Mouse (Mus musculus) intestine, postnatal 0 days (tissue): Measurements from ENCODE around the gene Kremen1. TPM values are rescaled to one million over a fixed set of nuclear protein-coding genes. Genes with fewer than 3 reads are reported as not detected.

ENCODE experiments used
- ATAC-seq: fragments of 200-750 bp; cut with Nextera tagmentation; 2 replicates; pipeline ENCODE4 v1.8.0; 2017; ENCODE audit warnings: mild to moderate bottlenecking, moderate TSS enrichment, moderate library complexity
- H3K27ac ChIP-seq: fragments of 300-500 bp; sonication (generic); 2 replicates; pipeline ENCODE4 v1.5.1; 2014; ENCODE audit warnings: mild to moderate bottlenecking, low read depth, low read length, moderate library complexity
- H3K27me3 ChIP-seq: fragments of 300-500 bp; sonication (generic); replicated peaks from 2 replicates; pipeline ENCODE4 v1.6.1; 2014; ENCODE audit warnings: low read length, mixed read lengths; ENCODE audit not compliant: control insufficient read depth, insufficient read depth
- H3K36me3 ChIP-seq: fragments of 300-500 bp; sonication (generic); 2 replicates; pipeline ENCODE4 v1.6.1; 2014; ENCODE audit warnings: mild to moderate bottlenecking, moderate library complexity; ENCODE audit not compliant: control insufficient read depth, insufficient read depth
- H3K4me1 ChIP-seq: fragments of 300-500 bp; sonication (generic); replicated peaks from 2 replicates; pipeline ENCODE4 v1.6.1; 2014; ENCODE audit warnings: antibody characterized with exemption, low read length, mixed read lengths; ENCODE audit not compliant: control insufficient read depth, insufficient read depth
- H3K4me2 ChIP-seq: fragments of 300-500 bp; sonication (generic); replicated peaks from 2 replicates; pipeline ENCODE4 v1.6.1; 2014; ENCODE audit warnings: low read depth, mild to moderate bottlenecking, moderate library complexity
- H3K4me3 ChIP-seq: fragments of 300-500 bp; sonication (generic); 2 replicates; pipeline ENCODE4 v1.5.1; 2014; ENCODE audit warnings: low read depth, low read length
- H3K9ac ChIP-seq: fragments of 300-500 bp; sonication (generic); 2 replicates; pipeline ENCODE4 v1.6.1; 2014; ENCODE audit warnings: mild to moderate bottlenecking, low read depth, low read length
- H3K9me3 ChIP-seq: fragments of 300-500 bp; sonication (generic); 2 replicates; pipeline ENCODE4 v1.6.1; 2016; ENCODE audit warnings: mixed run types; ENCODE audit not compliant: control insufficient read depth
- CTCF ChIP-seq: sonication (generic); IDR thresholded peaks from 2 replicates; pipeline ENCODE4 v1.5.1; 2016; ENCODE audit warnings: low read depth, mild to moderate bottlenecking, control low read depth, antibody characterized with exemption, moderate library complexity
- WGBS: fragments of 180-500 bp; shearing (Covaris S2); extraction: QIAGEN DNeasy Blood & Tissue Kit; methylation state at CpG from one replicate; pipeline ENCODE4 v1.1.7; 2014; 5-methylcytosine and 5-hydroxymethylcytosine counted together
- polyA plus RNA-seq: library from polyadenylated mRNA; unstranded; fragments of >200 nt; fragmentation: Nextera tagmentation; extraction: Ambion mirVana; gene quantifications from 2 replicates; pipeline ENCODE4 v1.2.1, GENCODE M21; 2015

The Kremen1 gene
- polyA plus RNA-seq, 1 experiment from 2014 or later, result 5.7 TPM

DNA sequence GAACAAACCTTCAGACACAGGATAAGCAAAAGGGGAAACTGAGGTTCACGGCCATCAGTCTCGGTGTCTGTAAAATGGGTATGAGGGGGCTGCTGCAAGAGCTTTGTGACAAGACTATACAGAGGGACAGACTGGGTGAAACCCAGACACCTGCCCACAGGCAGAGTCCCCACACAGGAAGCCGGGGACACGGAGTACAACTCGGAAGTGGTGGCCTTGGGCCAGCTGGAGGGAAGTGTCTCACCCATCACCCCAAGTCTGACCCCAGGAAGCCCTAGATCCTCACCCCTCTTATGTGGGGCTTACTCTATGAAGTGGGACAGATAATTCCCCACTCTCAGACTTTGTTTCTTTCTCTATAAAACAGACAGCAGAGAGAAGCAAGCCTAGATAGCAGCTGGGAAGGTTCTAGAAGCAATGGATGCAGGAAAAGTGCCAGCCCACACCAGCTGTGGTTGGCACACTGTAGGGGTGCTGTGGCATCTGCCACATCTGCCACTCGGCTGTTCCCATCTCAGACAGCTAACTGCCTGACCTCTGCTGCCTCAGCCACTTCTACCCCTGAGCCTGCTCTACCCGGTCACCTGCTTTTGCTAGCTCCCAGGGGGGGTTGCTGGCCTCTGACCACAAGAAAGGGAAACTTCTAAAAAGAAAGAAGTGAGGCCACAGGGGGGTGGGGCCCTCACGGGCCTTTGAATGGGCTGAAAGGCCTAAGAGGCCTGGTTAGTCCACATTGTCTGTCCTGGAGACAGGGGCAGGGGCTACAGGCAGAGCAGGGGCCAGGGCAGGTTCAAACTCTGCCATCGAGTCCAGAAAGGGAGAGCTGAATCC lies 110.7 kb downstream of the Kremen1 start:
- Histone ChIP-seq H3K4me2 (peak overlapping the region; percentile 93), H3K4me3 (peak overlapping the region; percentile 61; the same call in 1 of the 2 replicates), H3K36me3 (no peaks in the 10 kb centered on the region), H3K9ac (no peak overlapping the region), H3K27ac (no peak overlapping the region), H3K27me3 (no peaks in the 10 kb centered on the region), H3K4me1 (peaks cover 18% of the 10 kb centered on the region), H3K9me3 (no peaks in the 10 kb centered on the region)
- ATAC-seq, result no peak
- 54% methylated on average over 9 of the region's 9 CpGs for WGBS
- TF ChIP-seq CTCF, result no peak

GRCm38 (mm10) chr11:5149955-5150354 lies 111.4 kb downstream of the Kremen1 start:
- Histone ChIP-seq H3K4me1 (peaks cover 18% of the 10 kb centered on the region), H3K4me3 (peak overlapping the region; percentile 1; the same call in 1 of the 2 replicates), H3K9me3 (no peaks in the 10 kb centered on the region), H3K27me3 (no peaks in the 10 kb centered on the region), H3K36me3 (no peaks in the 10 kb centered on the region), H3K9ac (no peak overlapping the region), H3K4me2 (peak overlapping the region; percentile 55; the same call in 1 of the 2 replicates), H3K27ac (no peak overlapping the region)
- no peak for TF ChIP-seq CTCF
- 69% methylated on average over 9 of the region's 9 CpGs for WGBS
- ATAC-seq, result no peak; the same call in 1 of the 2 replicates

GRCm38 (mm10) chr11:5149249-5149648 lies 112.1 kb downstream of the Kremen1 start:
- WGBS, result 6% methylated on average over 7 of the region's 7 CpGs
- ATAC-seq, result peak; percentile 84
- Histone ChIP-seq H3K27ac (peak overlapping the region; percentile 60), H3K27me3 (no peaks in the 10 kb centered on the region), H3K4me2 (peak overlapping the region; percentile 55), H3K9me3 (no peaks in the 10 kb centered on the region), H3K4me3 (peak overlapping the region; percentile 1; the same call in 1 of the 2 replicates), H3K9ac (no peak overlapping the region; the same call in 1 of the 2 replicates), H3K36me3 (no peaks in the 10 kb centered on the region), H3K4me1 (peaks cover 23% of the 10 kb centered on the region)
- no peak for TF ChIP-seq CTCF

DNA sequence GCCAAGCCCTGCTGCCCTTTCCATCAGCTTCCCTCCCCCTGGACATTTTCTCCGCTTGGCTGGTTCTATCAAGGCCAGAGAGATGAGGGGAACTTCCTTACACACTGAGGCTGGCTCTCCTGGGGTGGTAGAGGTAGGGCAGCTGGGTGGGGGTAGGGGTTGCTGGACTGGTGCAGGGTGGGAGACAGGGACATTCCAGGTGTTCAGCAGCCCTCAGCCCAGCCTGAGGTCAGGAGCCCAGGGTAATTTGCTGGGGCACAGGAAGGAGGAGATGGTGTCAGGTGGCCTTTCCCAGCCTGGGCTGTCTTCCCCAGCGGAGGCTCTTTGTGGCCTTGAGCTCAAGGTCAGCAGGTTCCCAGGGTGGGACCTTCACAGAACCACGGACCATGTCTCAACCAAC lies 115.8 kb downstream of the Kremen1 start:
- Histone ChIP-seq H3K27me3 (no peaks in the 10 kb centered on the region), H3K4me1 (peaks cover 19% of the 10 kb centered on the region), H3K9me3 (no peaks in the 10 kb centered on the region), H3K4me3 (no peak overlapping the region), H3K27ac (no peak overlapping the region), H3K9ac (no peak overlapping the region), H3K36me3 (no peaks in the 10 kb centered on the region), H3K4me2 (no peak overlapping the region)
- WGBS, result 57% methylated on average over 3 of the region's 3 CpGs
- no peak for TF ChIP-seq CTCF
- ATAC-seq, result no peak

GRCm38 (mm10) chr11:5141965-5142364 lies 119.4 kb downstream of the Kremen1 start:
- WGBS, result 34% methylated on average over 2 of the region's 2 CpGs
- peak overlapping the region; percentile 46 for H3K27ac ChIP-seq
- no peak overlapping the region for H3K4me3 ChIP-seq
- TF ChIP-seq CTCF, result no peak
- no peak; the same call in 1 of the 2 replicates for ATAC-seq
- H3K9ac ChIP-seq, result no peak overlapping the region
- H3K27me3 ChIP-seq, result no peaks in the 10 kb centered on the region
- H3K36me3 ChIP-seq, result no peaks in the 10 kb centered on the region; the same call in 1 of the 2 replicates
- H3K4me2 ChIP-seq, result no peak overlapping the region
- no peaks in the 10 kb centered on the region for H3K9me3 ChIP-seq
- H3K4me1 ChIP-seq, result 0 out of 2 replicates have a peak, but pooled peaks cover 5% of the 10 kb centered on the region

Other genes with a start within 250 kb of the Kremen1 start
- gene Rasl10a, start 203.4 kb downstream of the Kremen1 start, polyA plus RNA-seq, result 0.93 and 1.2 TPM in 2 replicates
- gene Gas2l1, start 196.2 kb downstream of the Kremen1 start, polyA plus RNA-seq, result 18.9 and 22.8 TPM in 2 replicates
- 17.1 and 17.5 TPM in 2 replicates for gene Rhbdd3, start 162.6 kb downstream of the Kremen1 start, polyA plus RNA-seq
- 185 and 196 TPM in 2 replicates for gene Ewsr1, start 162.3 kb downstream of the Kremen1 start, polyA plus RNA-seq
- gene Emid1, start 109.3 kb downstream of the Kremen1 start, polyA plus RNA-seq, result 47.9 and 56.4 TPM in 2 replicates
- gene Znrf3, start 183.3 kb upstream of the Kremen1 start, polyA plus RNA-seq, result 3.2 and 3.5 TPM in 2 replicates